Mouse (Mus musculus) adrenal gland, postnatal 25 days (tissue): ENCODE results near the gene Tmem219. TPM values are rescaled to one million over a fixed set of nuclear protein-coding genes. Genes with fewer than 3 reads are reported as not detected.
"Not testable (repeated sequence)": the region's sequence is repeated elsewhere in the genome, so short reads cannot be mapped to it uniquely, and the experiment has no call there.

Experiments used
- DNase-seq: peaks from one replicate; pipeline ENCODE4 v3.0.0; 2021; ENCODE audit warnings: mixed read lengths
- total RNA-seq: library from RNA; stranded (reverse); gene quantifications from 2 replicates; pipeline ENCODE4 v1.2.3, GENCODE M21; 2021

Gene Tmem219
- total RNA-seq, 1 experiment from 2014 or later, result 34.5 TPM

GRCm38 (mm10) chr7:126923999-126924398, 1.3 kb upstream of the Tmem219 start:
- DNase-seq, result no peak

GRCm38 (mm10) chr7:126921563-126921962, 1.2 kb downstream of the Tmem219 start:
- no peak for DNase-seq

- peak; percentile 30 for DNase-seq
Measured at GRCm38 (mm10) chr7:126919973-126920372, 2.7 kb downstream of the Tmem219 start.

GRCm38 (mm10) chr7:126918356-126918755, 4.4 kb downstream of the Tmem219 start:
- not testable (repeated sequence) for DNase-seq

- no peak for DNase-seq
Measured at GRCm38 (mm10) chr7:126914844-126915243, 7.9 kb downstream of the Tmem219 start.

- no peak for DNase-seq
Measured at GRCm38 (mm10) chr7:126905590-126905989, 17.1 kb downstream of the Tmem219 start.

GRCm38 (mm10) chr7:126899781-126900180, 22.9 kb downstream of the Tmem219 start:
- DNase-seq, result not testable (repeated sequence)

- DNase-seq, result peak; percentile 100
Measured at GRCm38 (mm10) chr7:126898102-126898990, 24.4 kb downstream of the Tmem219 start.

GRCm38 (mm10) chr7:126897390-126898101, 25.2 kb downstream of the Tmem219 start:
- DNase-seq, result no peak

GRCm38 (mm10) chr7:126896912-126897311, 25.8 kb downstream of the Tmem219 start:
- DNase-seq, result no peak

- no peak for DNase-seq
Measured at GRCm38 (mm10) chr7:126888852-126889251, 33.9 kb downstream of the Tmem219 start.

GRCm38 (mm10) chr7:126887281-126887680, 35.4 kb downstream of the Tmem219 start:
- DNase-seq, result no peak

GRCm38 (mm10) chr7:126884286-126885164, 38.2 kb downstream of the Tmem219 start, which contains the start of gene Taok2:
Gene Taok2 (minus strand): TSS chr7:126884703.
- peak; percentile 99 for DNase-seq

GRCm38 (mm10) chr7:126883731-126884181, 39.0 kb downstream of the Tmem219 start:
- no peak for DNase-seq

GRCm38 (mm10) chr7:126881040-126881439, 41.7 kb downstream of the Tmem219 start:
- DNase-seq, result no peak

- DNase-seq, result no peak
Measured at GRCm38 (mm10) chr7:126877239-126877638, 45.5 kb downstream of the Tmem219 start.

- DNase-seq, result no peak
Measured at GRCm38 (mm10) chr7:126870520-126870891, 52.2 kb downstream of the Tmem219 start.

- no peak for DNase-seq
Measured at GRCm38 (mm10) chr7:126869780-126870519, 52.8 kb downstream of the Tmem219 start.

- no peak for DNase-seq
Measured at GRCm38 (mm10) chr7:126868003-126868402, 54.7 kb downstream of the Tmem219 start.

- no peak for DNase-seq
Measured at GRCm38 (mm10) chr7:126867534-126867933, 55.2 kb downstream of the Tmem219 start.

- no peak for DNase-seq
Measured at GRCm38 (mm10) chr7:126863791-126864190, 58.9 kb downstream of the Tmem219 start.
